ENCODE assay signal across 10 mouse cellular contexts in the genomic region with DNA sequence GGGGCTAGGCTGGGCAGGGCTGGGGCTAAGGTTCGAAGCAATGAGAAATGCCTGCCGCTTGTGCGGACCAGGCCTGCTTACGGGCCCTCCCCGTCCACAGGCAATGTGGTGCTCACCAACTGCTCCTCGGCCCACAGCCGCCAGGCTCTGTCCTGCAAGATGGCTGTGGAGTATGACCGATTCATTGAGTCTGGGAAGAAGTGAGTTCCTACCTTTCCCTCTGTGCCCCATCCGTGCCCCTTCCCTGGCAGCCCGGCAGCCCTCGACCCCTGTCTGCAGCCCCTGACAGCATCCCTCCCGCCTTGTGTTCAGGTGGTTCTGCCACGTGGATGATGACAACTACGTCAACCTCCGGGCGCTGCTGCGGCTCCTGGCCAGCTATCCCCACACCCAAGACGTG. TPM values are rescaled to one million over a fixed set of nuclear protein-coding genes. Genes with fewer than 3 reads are reported as not detected.
DNase-seq lines count a peak whose midpoint lies in the region; ATAC-seq lines count a peak whose summit lies in the region.
"Had no signal": no experiment of that assay in that cellular context is flagged by ENCODE, and none has a peak within 500 bp of the region (broad histone marks: within the 10 kb centered on the region; RNA-seq: fewer than 3 reads in every experiment).

No protein-coding gene starts in this region.

- H3K27me3 ChIP-seq in kidney, embryonic 14.5 days (ENCODE audit: control insufficient read depth, insufficient read depth, low read length), result no peaks in the 10 kb centered on the region
- H3K27me3 ChIP-seq in embryonic facial prominence, embryonic 10.5 days (replicated peaks; ENCODE audit: low read depth, poor library complexity, severe bottlenecking), result peaks cover 63% of the 10 kb centered on the region
- H3K27me3 ChIP-seq in hindbrain, embryonic 14.5 days (ENCODE audit: control insufficient read depth, insufficient read depth, low read length), result peaks cover 21% of the 10 kb centered on the region
- peaks cover 3% of the 10 kb centered on the region; the same call in 1 of the 2 replicates for H3K27me3 ChIP-seq in midbrain, embryonic 16.5 days (ENCODE audit: control insufficient read depth, insufficient read depth, low read depth, low read length)

- peak overlapping the region; percentile 89; the same call in 1 of the 2 replicates for H3K27ac ChIP-seq in kidney, embryonic 14.5 days (ENCODE audit: low read depth, low read length)
- peak overlapping the region; percentile 88 for H3K27ac ChIP-seq in embryonic facial prominence, embryonic 10.5 days (replicated peaks)
- peak overlapping the region; percentile 88 for H3K27ac ChIP-seq in hindbrain, embryonic 14.5 days
- no peak overlapping the region for H3K27ac ChIP-seq in midbrain, embryonic 16.5 days (ENCODE audit: low read length)

- peaks cover 48% of the 10 kb centered on the region for H3K4me1 ChIP-seq in kidney, embryonic 14.5 days (ENCODE audit: control insufficient read depth, insufficient read depth, low read length)
- peaks cover 70% of the 10 kb centered on the region for H3K4me1 ChIP-seq in embryonic facial prominence, embryonic 10.5 days
- H3K4me1 ChIP-seq in hindbrain, embryonic 14.5 days (replicated peaks; ENCODE audit: control insufficient read depth, insufficient read depth, low read length), result peaks cover 32% of the 10 kb centered on the region
- peaks cover 33% of the 10 kb centered on the region for H3K4me1 ChIP-seq in midbrain, embryonic 16.5 days (ENCODE audit: control insufficient read depth, insufficient read depth, low read length)

- no peaks in the 10 kb centered on the region for H3K9me3 ChIP-seq in kidney, embryonic 14.5 days (ENCODE audit: control insufficient read depth, low read length)
- H3K9me3 ChIP-seq in embryonic facial prominence, embryonic 10.5 days, result no peaks in the 10 kb centered on the region
- no peaks in the 10 kb centered on the region for H3K9me3 ChIP-seq in hindbrain, embryonic 14.5 days (ENCODE audit: control insufficient read depth, low read length)
- no peaks in the 10 kb centered on the region for H3K9me3 ChIP-seq in midbrain, embryonic 16.5 days (replicated peaks; ENCODE audit: control insufficient read depth, low read length, poor library complexity, severe bottlenecking)

- peak overlapping the region; percentile 69 for H3K4me3 ChIP-seq in kidney, embryonic 14.5 days (ENCODE audit: low read length)
- peak overlapping the region; percentile 72 for H3K4me3 ChIP-seq in embryonic facial prominence, embryonic 10.5 days
- H3K4me3 ChIP-seq in hindbrain, embryonic 14.5 days (replicated peaks; ENCODE audit: low read length), result peak overlapping the region; percentile 19
- H3K4me3 ChIP-seq in midbrain, embryonic 16.5 days (ENCODE audit: low read depth, low read length), result 0 out of 2 replicates have a peak overlapping the region, but pooled peaks have one; percentile 17

- peak overlapping the region; percentile 88 for H3K4me2 ChIP-seq in kidney, embryonic 14.5 days (replicated peaks; ENCODE audit: low read depth, low read length)
- peak overlapping the region; percentile 87 for H3K4me2 ChIP-seq in hindbrain, embryonic 14.5 days (replicated peaks)
- H3K4me2 ChIP-seq in midbrain, embryonic 16.5 days (ENCODE audit: low read length), result peak overlapping the region; percentile 52

- 61% methylated on average over 18 of the region's 18 CpGs for WGBS in kidney, embryonic 14.5 days
- 38% methylated on average over 18 of the region's 18 CpGs for WGBS in embryonic facial prominence, embryonic 10.5 days
- 24% methylated on average over 18 of the region's 18 CpGs for WGBS in hindbrain, embryonic 14.5 days
- 16% methylated on average over 18 of the region's 18 CpGs for WGBS in midbrain, embryonic 16.5 days

- peaks cover 28% of the 10 kb centered on the region for H3K36me3 ChIP-seq in kidney, embryonic 14.5 days (ENCODE audit: control insufficient read depth, insufficient read depth, low read length)
- H3K36me3 ChIP-seq in embryonic facial prominence, embryonic 10.5 days (replicated peaks), result peaks cover 48% of the 10 kb centered on the region
- H3K36me3 ChIP-seq in hindbrain, embryonic 14.5 days (replicated peaks; ENCODE audit: control insufficient read depth, insufficient read depth), result peaks cover 27% of the 10 kb centered on the region
- H3K36me3 ChIP-seq in midbrain, embryonic 16.5 days (ENCODE audit: control insufficient read depth, insufficient read depth, low read length), result no peaks in the 10 kb centered on the region

- DNase-seq in kidney, postnatal 25 days, result no peak
- no peak for DNase-seq in embryonic facial prominence, embryonic 10.5 days (ENCODE audit: low spot score)
- DNase-seq in hindbrain, embryonic 14.5 days (ENCODE audit: low spot score), result no peak
- DNase-seq in ovary, postnatal 36 days (ENCODE audit: low spot score), result no peak
- no peak for DNase-seq in frontal cortex, postnatal 25 days (ENCODE audit: low spot score in 2 of 2)
- no peak for DNase-seq in frontal cortex, postnatal 36 days (ENCODE audit: low spot score in 2 of 2)
- DNase-seq: adrenal gland, postnatal 25 days had no signal

- no peak for ATAC-seq in kidney, embryonic 14.5 days (ENCODE audit: low FRiP score, low TSS enrichment)
- ATAC-seq in hindbrain, embryonic 14.5 days (ENCODE audit: low FRiP score), result no peak
- ATAC-seq in midbrain, embryonic 16.5 days, result no peak
- ATAC-seq: CD4-positive, CD25-positive, alpha-beta regulatory T cell, adult 4 months had no signal

- 0 out of 2 replicates have a peak overlapping the region, but pooled peaks have one; percentile 86 for H3K9ac ChIP-seq in kidney, embryonic 14.5 days (ENCODE audit: low read depth, low read length)
- H3K9ac ChIP-seq in hindbrain, embryonic 14.5 days, result peak overlapping the region; percentile 42
- peak overlapping the region; percentile 70; the same call in 1 of the 2 replicates for H3K9ac ChIP-seq in midbrain, embryonic 16.5 days (ENCODE audit: low read depth, low read length)

RNA-seq across cellular contexts. Expression of a gene that starts 5.1 kb away (rescaled TPM):
- 32.2 and 39.0 TPM in 2 replicates for polyA plus RNA-seq in kidney, embryonic 14.5 days (2014; fragmentation: Nextera tagmentation; extraction: Ambion mirVana)
- polyA plus RNA-seq in embryonic facial prominence, embryonic 10.5 days (2016; fragmentation: Nextera tagmentation; extraction: Ambion mirVana), result 11.7 and 14.9 TPM in 2 replicates
- 25.7 and 30.1 TPM in 2 replicates for polyA plus RNA-seq in hindbrain, embryonic 14.5 days (2014; fragmentation: Nextera tagmentation; extraction: Ambion mirVana)
- polyA plus RNA-seq in midbrain, embryonic 16.5 days (2015; fragmentation: Nextera tagmentation; extraction: Ambion mirVana), result 18.4 and 23.1 TPM in 2 replicates

RNA-seq across cellular contexts. Expression of a gene that starts 36.6 kb away (rescaled TPM):
- 40.0 and 48.5 TPM in 2 replicates for polyA plus RNA-seq in kidney, embryonic 14.5 days (2014; fragmentation: Nextera tagmentation; extraction: Ambion mirVana)
- polyA plus RNA-seq in embryonic facial prominence, embryonic 10.5 days (2016; fragmentation: Nextera tagmentation; extraction: Ambion mirVana), result 33.4 and 35.5 TPM in 2 replicates
- 95.0 and 98.9 TPM in 2 replicates for polyA plus RNA-seq in hindbrain, embryonic 14.5 days (2014; fragmentation: Nextera tagmentation; extraction: Ambion mirVana)
- polyA plus RNA-seq in midbrain, embryonic 16.5 days (2015; fragmentation: Nextera tagmentation; extraction: Ambion mirVana), result 56.0 and 61.5 TPM in 2 replicates

RNA-seq across cellular contexts. Expression of a gene that starts 47.3 kb away (rescaled TPM):
- 0.34 TPM in 1 of 2 replicates, not detected in the other for polyA plus RNA-seq in kidney, embryonic 14.5 days (2014; fragmentation: Nextera tagmentation; extraction: Ambion mirVana)
- not detected in 2 replicates for polyA plus RNA-seq in embryonic facial prominence, embryonic 10.5 days (2016; fragmentation: Nextera tagmentation; extraction: Ambion mirVana)
- 0.61 TPM in 1 of 2 replicates, not detected in the other for polyA plus RNA-seq in hindbrain, embryonic 14.5 days (2014; fragmentation: Nextera tagmentation; extraction: Ambion mirVana)
- polyA plus RNA-seq in midbrain, embryonic 16.5 days (2015; fragmentation: Nextera tagmentation; extraction: Ambion mirVana), result 0.43 TPM in 1 of 2 replicates, not detected in the other

Comparison
In these comparisons a context has a peak if more than half of its experiments do, and no peak if none do; other contexts are left out.
1. H3K4me3 ChIP-seq: peak in every context shown above with its lines; median percentile 72 in embryonic facial prominence, embryonic 10.5 days; 69 in kidney, embryonic 14.5 days; 19 in hindbrain, embryonic 14.5 days; 17 in midbrain, embryonic 16.5 days.